Mouse (Mus musculus) layer of hippocampus, postnatal 14 days (tissue): ENCODE measurements around the gene Csta1. TPM values are rescaled to one million over a fixed set of nuclear protein-coding genes. Genes with fewer than 3 reads are reported as not detected.

ENCODE experiments used
- DNase-seq, 2 experiments: peaks; one replicate each; pipeline ENCODE4 v3.0.0; 2021 to 2022; ENCODE audit warnings: low spot score in 2 of 2, mixed read lengths in 1 of 2
- total RNA-seq, 2 experiments: library from RNA; stranded (reverse); gene quantifications; 2 replicates each; pipeline ENCODE4 v1.2.3; 2021

Gene Csta1
- total RNA-seq, 2 experiments from 2014 or later, result not detected

DNA sequence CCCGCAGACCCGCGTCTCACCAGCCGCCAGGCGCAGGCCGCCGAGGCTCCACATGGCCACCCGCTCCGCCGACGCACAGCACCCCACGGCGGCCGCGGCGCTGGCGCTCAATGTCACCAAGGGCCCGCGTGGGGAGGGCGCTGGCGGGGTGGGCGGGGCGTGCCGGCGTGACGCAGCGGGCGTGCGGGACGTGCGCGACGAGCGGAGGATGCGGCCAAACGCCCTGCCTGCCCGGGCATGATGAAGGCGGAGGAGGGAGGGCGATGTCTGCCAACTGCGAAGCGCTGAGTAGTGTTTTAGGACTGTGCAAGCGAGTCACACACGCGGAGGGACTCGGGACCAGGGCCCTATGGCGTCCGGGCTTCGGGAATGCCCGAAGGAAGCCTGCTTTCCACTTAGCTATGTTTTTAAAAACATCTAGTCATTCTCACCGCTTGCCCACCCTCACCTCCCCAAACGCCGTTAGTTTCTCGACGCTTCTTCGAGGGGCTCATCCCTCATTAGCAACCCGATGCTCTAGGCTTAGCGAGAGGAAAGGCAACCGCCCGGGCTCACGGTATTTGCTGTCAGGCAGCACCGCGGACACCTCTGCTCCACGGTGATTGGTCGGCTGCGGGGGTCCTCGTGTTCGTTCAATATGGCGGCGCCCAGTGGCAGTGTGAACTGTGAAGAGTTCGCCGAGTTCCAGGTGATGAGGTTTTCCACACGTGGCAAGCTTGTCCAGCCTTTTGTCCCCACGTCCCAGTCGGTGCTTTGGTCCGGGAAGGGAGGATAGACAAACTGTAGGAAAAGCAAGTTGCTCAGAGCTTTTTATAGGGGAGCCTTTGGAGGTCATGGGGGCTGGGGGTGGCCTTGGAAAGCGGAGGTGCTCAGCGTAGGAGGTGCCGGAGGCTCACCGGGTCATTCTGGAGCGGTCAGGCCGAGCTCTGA lies 59.3 kb downstream of the Csta1 start, which contains the start of the genes Fam162a and Ccdc58:
Gene Fam162a, minus strand, starts transcription at position 145 of the 930 bp plus-strand sequence.
Gene Ccdc58, plus strand, starts transcription at position 236 of the 930 bp plus-strand sequence.
- peak; percentile 90 to 94 for DNase-seq

DNA sequence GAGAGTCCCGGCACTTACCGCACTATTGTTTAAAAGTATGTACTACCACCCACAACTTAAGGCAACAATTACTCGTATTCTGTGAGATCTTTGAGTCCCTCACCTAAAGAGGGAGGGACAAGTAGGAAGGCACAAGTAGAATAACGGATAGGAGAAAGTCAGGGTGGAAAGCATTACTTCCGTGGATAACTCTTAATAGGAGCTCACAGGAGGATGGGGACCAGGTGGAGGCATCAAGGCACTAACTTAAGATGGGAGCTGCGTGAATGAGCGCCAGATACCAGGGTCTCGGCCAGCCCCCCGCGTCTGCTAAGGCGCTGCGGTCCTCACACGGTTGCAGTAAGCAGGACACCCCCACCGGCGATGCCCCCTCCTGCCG lies 60.0 kb downstream of the Csta1 start:
- no peak for DNase-seq

Other genes starting within 250 kb of the Csta1 start
- 1 to 10 TPM; 3.0 to 3.1 TPM for gene Parp9, start 192.8 kb downstream of the Csta1 start, total RNA-seq
- 1 to 10 TPM; 3.2 to 3.4 TPM for gene Dtx3l, start 192.1 kb downstream of the Csta1 start, total RNA-seq
- gene Kpna1, start 152.5 kb downstream of the Csta1 start, total RNA-seq, result 100 to 1,000 TPM; 113 to 121 TPM
- 1 to 10 TPM; 4.8 to 5.3 TPM for gene Wdr5b, start 90.1 kb downstream of the Csta1 start, total RNA-seq
- 10 to 100 TPM; 81.1 to 84.2 TPM for gene Fam162a, start 59.6 kb downstream of the Csta1 start, total RNA-seq
- gene Ccdc58, start 59.6 kb downstream of the Csta1 start, total RNA-seq, result 10 to 100 TPM; 17.1 to 23.9 TPM
- gene Stfa2l1, start 25.6 kb upstream of the Csta1 start, total RNA-seq, result not detected
- not detected for gene Gm5483, start 53.0 kb upstream of the Csta1 start, total RNA-seq
- not detected for gene Gm5416, start 79.2 kb upstream of the Csta1 start, total RNA-seq
- gene 2010005H15Rik, start 90.2 kb upstream of the Csta1 start, total RNA-seq, result not detected
- gene Stfa1, start 145.7 kb upstream of the Csta1 start, total RNA-seq, result not detected
- not detected for gene BC117090, start 203.1 kb upstream of the Csta1 start, total RNA-seq
- not detected for gene BC100530, start 236.5 kb upstream of the Csta1 start, total RNA-seq